ENCODE assay signal across 9 mouse cellular contexts in the genomic region with DNA sequence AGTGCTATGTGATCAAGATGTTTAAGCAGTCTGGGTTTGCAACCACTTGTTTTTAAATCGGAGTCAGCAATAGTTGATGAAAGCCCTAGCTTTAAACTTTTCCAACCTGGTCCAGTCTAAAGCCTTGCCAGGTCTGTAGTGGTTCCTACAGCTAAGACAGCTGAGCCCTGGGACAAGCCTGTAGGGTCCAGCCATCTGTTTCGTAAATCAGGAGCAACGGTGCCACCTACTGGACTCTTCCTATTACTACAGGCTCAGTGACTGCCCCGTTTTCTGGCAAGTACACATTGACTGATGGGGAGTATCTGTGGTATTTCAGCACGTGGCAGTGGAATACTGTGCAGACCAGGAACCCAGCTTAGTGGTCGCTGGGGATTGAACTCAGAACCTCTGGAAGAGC. TPM values are rescaled to one million over a fixed set of nuclear protein-coding genes. Genes with fewer than 3 reads are reported as not detected.
DNase-seq lines count a peak whose midpoint lies in the region; ATAC-seq and TF ChIP-seq lines count a peak whose summit lies in the region.
"Had no signal": no experiment of that assay in that cellular context is flagged by ENCODE, and none has a peak within 500 bp of the region (broad histone marks: within the 10 kb centered on the region; RNA-seq: fewer than 3 reads in every experiment).

No protein-coding gene starts in this region.

- no peaks in the 10 kb centered on the region for H3K27me3 ChIP-seq in heart, embryonic 10.5 days (ENCODE audit: insufficient read depth, poor library complexity, severe bottlenecking)
- H3K27me3 ChIP-seq in kidney, embryonic 15.5 days, result no peaks in the 10 kb centered on the region
- no peaks in the 10 kb centered on the region for H3K27me3 ChIP-seq in stomach, embryonic 14.5 days (ENCODE audit: control insufficient read depth, insufficient read depth, low read length)
- H3K27me3 ChIP-seq: embryonic facial prominence, embryonic 12.5 days had no signal

- no peaks in the 10 kb centered on the region for H3K9me3 ChIP-seq in heart, embryonic 10.5 days
- H3K9me3 ChIP-seq in kidney, embryonic 15.5 days (replicated peaks), result no peaks in the 10 kb centered on the region
- H3K9me3 ChIP-seq in stomach, embryonic 14.5 days (ENCODE audit: control insufficient read depth, low read depth, low read length), result no peaks in the 10 kb centered on the region
- H3K9me3 ChIP-seq: embryonic facial prominence, embryonic 12.5 days had no signal

- H3K27ac ChIP-seq in bone marrow, adult 2 months (ENCODE audit: control insufficient read depth, insufficient read depth, low read depth, low read length, poor library complexity), result no peak overlapping the region
- H3K27ac ChIP-seq in embryonic fibroblast, embryonic 13.5 days (ENCODE audit: insufficient read depth, low read length), result no peak overlapping the region
- no peak overlapping the region for H3K27ac ChIP-seq in heart, embryonic 10.5 days
- peak overlapping the region; percentile 67; the same call in 1 of the 2 replicates for H3K27ac ChIP-seq in kidney, embryonic 15.5 days
- no peak overlapping the region for H3K27ac ChIP-seq in stomach, embryonic 14.5 days (ENCODE audit: low read length)

- no peaks in the 10 kb centered on the region for H3K36me3 ChIP-seq in heart, embryonic 10.5 days
- no peaks in the 10 kb centered on the region for H3K36me3 ChIP-seq in kidney, embryonic 15.5 days
- no peaks in the 10 kb centered on the region for H3K36me3 ChIP-seq in stomach, embryonic 14.5 days (ENCODE audit: control insufficient read depth, insufficient read depth, low read length)
- H3K36me3 ChIP-seq: embryonic facial prominence, embryonic 12.5 days had no signal

- no peak for TF ChIP-seq POLR2A in bone marrow, adult 2 months (IDR thresholded peaks at IDR 0.05; ENCODE audit: borderline replicate concordance, control insufficient read depth, low read depth, low read length)
- no peak for TF ChIP-seq POLR2A in embryonic fibroblast, embryonic 13.5 days (IDR thresholded peaks at IDR 0.05; ENCODE audit: low read depth, low read length)

- DNase-seq in A20 (ENCODE audit: low read depth, low spot score) (peak; percentile 83), liver (peak; percentile 79)
- DNase-seq in heart, embryonic 10.5 days (ENCODE audit: low spot score), result peak; percentile 92

- no peak overlapping the region for H3K4me2 ChIP-seq in kidney, embryonic 15.5 days
- H3K4me2 ChIP-seq in stomach, embryonic 14.5 days (replicated peaks; ENCODE audit: low read depth, low read length), result no peak overlapping the region
- H3K4me2 ChIP-seq: embryonic facial prominence, embryonic 12.5 days had no signal

- TF ChIP-seq CTCF in bone marrow, adult 2 months (IDR thresholded peaks at IDR 0.05; ENCODE audit: control insufficient read depth, insufficient read depth, low read length), result peak; percentile 71
- TF ChIP-seq CTCF in embryonic fibroblast, embryonic 13.5 days (IDR thresholded peaks at IDR 0.05; ENCODE audit: borderline replicate concordance, insufficient read depth, low read length), result peak; percentile 54; the same call in 1 of the 2 replicates

- H3K9ac ChIP-seq in kidney, embryonic 15.5 days, result no peak overlapping the region
- H3K9ac ChIP-seq in stomach, embryonic 14.5 days (replicated peaks; ENCODE audit: low read depth, low read length), result no peak overlapping the region
- H3K9ac ChIP-seq: embryonic facial prominence, embryonic 12.5 days had no signal

- 25% methylated on average over 6 of the region's 6 CpGs for WGBS in bone marrow, adult 2 months
- WGBS in heart, embryonic 10.5 days, result 9% methylated on average over 6 of the region's 6 CpGs
- WGBS in kidney, embryonic 15.5 days, result 10% methylated on average over 6 of the region's 6 CpGs
- WGBS in stomach, embryonic 14.5 days, result 8% methylated on average over 6 of the region's 6 CpGs

- H3K4me3 ChIP-seq in bone marrow, adult 2 months (replicated peaks; ENCODE audit: control insufficient read depth, low read depth, low read length), result no peak overlapping the region
- H3K4me3 ChIP-seq in embryonic fibroblast, embryonic 13.5 days (ENCODE audit: insufficient read depth, low read length), result no peak overlapping the region
- H3K4me3 ChIP-seq in heart, embryonic 10.5 days, result no peak overlapping the region
- no peak overlapping the region for H3K4me3 ChIP-seq in kidney, embryonic 15.5 days (replicated peaks)
- no peak overlapping the region for H3K4me3 ChIP-seq in stomach, embryonic 14.5 days (ENCODE audit: low read depth, low read length)
- H3K4me3 ChIP-seq: embryonic facial prominence, embryonic 12.5 days had no signal

- peaks cover 1% of the 10 kb centered on the region; the same call in 1 of the 2 replicates for H3K4me1 ChIP-seq in bone marrow, adult 2 months (ENCODE audit: control insufficient read depth, insufficient read depth, low read length)
- peaks cover 8% of the 10 kb centered on the region for H3K4me1 ChIP-seq in embryonic fibroblast, embryonic 13.5 days (ENCODE audit: control insufficient read depth, insufficient read depth, low read length)
- H3K4me1 ChIP-seq in heart, embryonic 10.5 days, result peaks cover 43% of the 10 kb centered on the region
- H3K4me1 ChIP-seq in kidney, embryonic 15.5 days, result peaks cover 65% of the 10 kb centered on the region
- peaks cover 23% of the 10 kb centered on the region for H3K4me1 ChIP-seq in stomach, embryonic 14.5 days (ENCODE audit: control insufficient read depth, insufficient read depth, low read length)

- ATAC-seq in kidney, embryonic 15.5 days (replicated peaks; ENCODE audit: low FRiP score), result peak; percentile 54; the same call in 1 of the 2 replicates
- ATAC-seq in monocyte, adult 5-6 weeks (replicated peaks; ENCODE audit: insufficient number of reproducible peaks, low FRiP score, low TSS enrichment, poor library complexity, severe bottlenecking), result peak; percentile 86
- ATAC-seq in stomach, embryonic 14.5 days (ENCODE audit: insufficient number of reproducible peaks, insufficient read depth, low FRiP score, low read depth), result peak; percentile 77; the same call in 1 of the 2 replicates

RNA-seq across cellular contexts. Expression of gene Sufu, which starts 47.5 kb away (rescaled TPM):
- polyA plus RNA-seq in bone marrow, adult 2 months (2011; ENCODE audit: insufficient read depth, insufficient read length, low replicate concordance, missing spikeins), result 5.3 and 6.3 TPM in 2 replicates
- 19.8 and 22.0 TPM in 2 replicates for polyA plus RNA-seq in embryonic fibroblast, embryonic 13.5 days (2011; ENCODE audit: insufficient read length, low read depth, missing spikeins)
- 30.9 and 32.8 TPM in 2 replicates for polyA plus RNA-seq in heart, embryonic 10.5 days (2016; fragmentation: Nextera tagmentation; extraction: Ambion mirVana)
- polyA plus RNA-seq in kidney, embryonic 15.5 days (2015; fragmentation: Nextera tagmentation; extraction: Ambion mirVana), result 42.3 and 46.5 TPM in 2 replicates
- total RNA-seq in monocyte, adult 5-6 weeks (2017), result 5.5 to 11.0 TPM (median 5.8 TPM) in 3 replicates
- polyA plus RNA-seq in stomach, embryonic 14.5 days (2014; fragmentation: Nextera tagmentation; extraction: Ambion mirVana), result 31.5 and 35.4 TPM in 2 replicates

RNA-seq across cellular contexts. Expression of gene Actr1a, which starts 48.7 kb away (rescaled TPM):
- 40.3 and 53.5 TPM in 2 replicates for polyA plus RNA-seq in bone marrow, adult 2 months (2011; ENCODE audit: insufficient read depth, insufficient read length, low replicate concordance, missing spikeins)
- 117 and 130 TPM in 2 replicates for polyA plus RNA-seq in embryonic fibroblast, embryonic 13.5 days (2011; ENCODE audit: insufficient read length, low read depth, missing spikeins)
- 124 and 137 TPM in 2 replicates for polyA plus RNA-seq in heart, embryonic 10.5 days (2016; fragmentation: Nextera tagmentation; extraction: Ambion mirVana)
- polyA plus RNA-seq in kidney, embryonic 15.5 days (2015; fragmentation: Nextera tagmentation; extraction: Ambion mirVana), result 122 and 136 TPM in 2 replicates
- 90.9 to 114 TPM (median 107 TPM) in 3 replicates for total RNA-seq in monocyte, adult 5-6 weeks (2017)
- polyA plus RNA-seq in stomach, embryonic 14.5 days (2014; fragmentation: Nextera tagmentation; extraction: Ambion mirVana), result 141 and 142 TPM in 2 replicates

RNA-seq across cellular contexts. Expression of gene Trim8, which starts 57.3 kb away (rescaled TPM):
- polyA plus RNA-seq in bone marrow, adult 2 months (2011; ENCODE audit: insufficient read depth, insufficient read length, low replicate concordance, missing spikeins), result 13.9 and 25.9 TPM in 2 replicates
- 22.1 and 25.9 TPM in 2 replicates for polyA plus RNA-seq in embryonic fibroblast, embryonic 13.5 days (2011; ENCODE audit: insufficient read length, low read depth, missing spikeins)
- polyA plus RNA-seq in heart, embryonic 10.5 days (2016; fragmentation: Nextera tagmentation; extraction: Ambion mirVana), result 17.6 and 22.0 TPM in 2 replicates
- polyA plus RNA-seq in kidney, embryonic 15.5 days (2015; fragmentation: Nextera tagmentation; extraction: Ambion mirVana), result 24.6 and 28.7 TPM in 2 replicates
- total RNA-seq in monocyte, adult 5-6 weeks (2017), result 35.4 to 50.0 TPM (median 39.9 TPM) in 3 replicates
- polyA plus RNA-seq in stomach, embryonic 14.5 days (2014; fragmentation: Nextera tagmentation; extraction: Ambion mirVana), result 22.3 and 23.5 TPM in 2 replicates
